Mouse (Mus musculus): Measurements from ENCODE around the gene Dxo. TPM values are rescaled to one million over a fixed set of nuclear protein-coding genes. Genes with fewer than 3 reads are reported as not detected.

The Dxo gene
- total and polyA plus RNA-seq, 2 experiments from 2014 or later: 48.9 to 53.8 TPM

- Histone ChIP-seq H3K36me3 (ENCODE audit: insufficient read depth, low read length) (peaks cover 37% of the 10 kb centered on the region), H3K4me1 (ENCODE audit: insufficient read depth, low read length) (peaks cover 13% of the 10 kb centered on the region; the same call in 1 of the 2 replicates), H3K9me3 (ENCODE audit: low read length) (no peaks in the 10 kb centered on the region), H3K27ac (no peak overlapping the region), H3K9ac (replicated peaks; ENCODE audit: low read length) (no peak overlapping the region), H3K27me3 (ENCODE audit: insufficient read depth, low read length) (no peaks in the 10 kb centered on the region), H3K4me3 (ENCODE audit: low read length) (no peak overlapping the region), H3K4me2 (ENCODE audit: low read depth, low read length) (no peak overlapping the region)
- 92% methylated on average over 7 of the region's 7 CpGs for WGBS
- ATAC-seq: no peak
- no peak for DNase-seq (ENCODE audit: low spot score)
- TF ChIP-seq CTCF (IDR thresholded peaks at IDR 0.05; ENCODE audit: low read depth): no peak
Measured at GRCm38 (mm10) chr17:34847615-34848014, 10.8 kb downstream of the Dxo start.

GRCm38 (mm10) chr17:34849722-34850516 is 13.1 kb downstream of the Dxo start, which contains the start of the genes Skiv2l and Nelfe:
Skiv2l (minus strand) TSS chr17:34850210.
Nelfe (plus strand) TSS chr17:34850391.
- Histone ChIP-seq H3K4me1 (ENCODE audit: insufficient read depth, low read length) (peaks cover 13% of the 10 kb centered on the region; the same call in 1 of the 2 replicates), H3K9ac (replicated peaks; ENCODE audit: low read length) (peak within 1 kb of the TSS; percentile 71), H3K27ac (peak within 1 kb of the TSS; percentile 56; the same call in 1 of the 2 replicates), H3K27me3 (ENCODE audit: insufficient read depth, low read length) (no peaks in the 10 kb centered on the region), H3K4me2 (ENCODE audit: low read depth, low read length) (peak within 1 kb of the TSS; percentile 88), H3K9me3 (ENCODE audit: low read length) (no peaks in the 10 kb centered on the region), H3K4me3 (ENCODE audit: low read length) (peak within 1 kb of the TSS; percentile 92), H3K36me3 (ENCODE audit: insufficient read depth, low read length) (peaks cover 45% of the 10 kb centered on the region)
- 1% methylated on average over 64 of the region's 65 CpGs for WGBS
- ATAC-seq (peak; percentile 98), DNase-seq (ENCODE audit: low spot score) (peak; percentile 99)
- no peak for TF ChIP-seq CTCF (IDR thresholded peaks at IDR 0.05; ENCODE audit: low read depth)

- ATAC-seq (no peak), DNase-seq (ENCODE audit: low spot score) (no peak)
- TF ChIP-seq CTCF (IDR thresholded peaks at IDR 0.05; ENCODE audit: low read depth): no peak
Measured at GRCm38 (mm10) chr17:34850517-34851125, 13.8 kb downstream of the Dxo start.

GRCm38 (mm10) chr17:34853511-34853910 is 16.7 kb downstream of the Dxo start:
- TF ChIP-seq CTCF (IDR thresholded peaks at IDR 0.05; ENCODE audit: low read depth): no peak
- no peak for DNase-seq (ENCODE audit: low spot score)
- Histone ChIP-seq H3K4me3 (ENCODE audit: low read length) (no peak overlapping the region), H3K9ac (replicated peaks; ENCODE audit: low read length) (no peak overlapping the region), H3K36me3 (ENCODE audit: insufficient read depth, low read length) (peaks cover 39% of the 10 kb centered on the region), H3K9me3 (ENCODE audit: low read length) (no peaks in the 10 kb centered on the region), H3K27me3 (ENCODE audit: insufficient read depth, low read length) (no peaks in the 10 kb centered on the region), H3K4me2 (ENCODE audit: low read depth, low read length) (no peak overlapping the region), H3K4me1 (ENCODE audit: insufficient read depth, low read length) (peaks cover 13% of the 10 kb centered on the region; the same call in 1 of the 2 replicates), H3K27ac (no peak overlapping the region)
- 83% methylated on average over 8 of the region's 8 CpGs for WGBS
- no peak for ATAC-seq

More at GRCm38 (mm10) chr17:34850517-34851125, 13.8 kb downstream of the Dxo start:
- 2% methylated on average over 25 of the region's 25 CpGs for WGBS
- Histone ChIP-seq H3K9ac (replicated peaks; ENCODE audit: low read length) (peak overlapping the region; percentile 71), H3K4me1 (ENCODE audit: insufficient read depth, low read length) (peaks cover 13% of the 10 kb centered on the region; the same call in 1 of the 2 replicates), H3K36me3 (ENCODE audit: insufficient read depth, low read length) (peaks cover 47% of the 10 kb centered on the region), H3K4me3 (ENCODE audit: low read length) (peak overlapping the region; percentile 92), H3K4me2 (ENCODE audit: low read depth, low read length) (peak overlapping the region; percentile 88), H3K9me3 (ENCODE audit: low read length) (no peaks in the 10 kb centered on the region), H3K27ac (peak overlapping the region; percentile 56; the same call in 1 of the 2 replicates), H3K27me3 (ENCODE audit: insufficient read depth, low read length) (no peaks in the 10 kb centered on the region)

GRCm38 (mm10) chr17:34854761-34855160 is 17.9 kb downstream of the Dxo start:
- 93% methylated on average over 3 of the region's 3 CpGs for WGBS

GRCm38 (mm10) chr17:34855825-34856224 is 19.0 kb downstream of the Dxo start:
- peak; percentile 80 for TF ChIP-seq CTCF (IDR thresholded peaks at IDR 0.05; ENCODE audit: low read depth)
- 44% methylated on average over 3 of the region's 3 CpGs for WGBS
- Histone ChIP-seq H3K27ac (no peak overlapping the region), H3K4me2 (ENCODE audit: low read depth, low read length) (no peak overlapping the region), H3K4me3 (ENCODE audit: low read length) (no peak overlapping the region), H3K36me3 (ENCODE audit: insufficient read depth, low read length) (peaks cover 39% of the 10 kb centered on the region), H3K9me3 (ENCODE audit: low read length) (no peaks in the 10 kb centered on the region), H3K9ac (replicated peaks; ENCODE audit: low read length) (no peak overlapping the region), H3K4me1 (ENCODE audit: insufficient read depth, low read length) (peaks cover 6% of the 10 kb centered on the region; the same call in 1 of the 2 replicates), H3K27me3 (ENCODE audit: insufficient read depth, low read length) (no peaks in the 10 kb centered on the region)
- ATAC-seq (0 out of 2 replicates have a peak, but pooled peaks have one; percentile 16), DNase-seq (ENCODE audit: low spot score) (peak; percentile 70)

More at GRCm38 (mm10) chr17:34854761-34855160, 17.9 kb downstream of the Dxo start:
- peaks cover 39% of the 10 kb centered on the region for H3K36me3 ChIP-seq (ENCODE audit: insufficient read depth, low read length)
- no peak for DNase-seq (ENCODE audit: low spot score)
- no peak overlapping the region for H3K27ac ChIP-seq
- no peaks in the 10 kb centered on the region for H3K9me3 ChIP-seq (ENCODE audit: low read length)
- ATAC-seq: no peak
- TF ChIP-seq CTCF (IDR thresholded peaks at IDR 0.05; ENCODE audit: low read depth): no peak
- no peaks in the 10 kb centered on the region for H3K27me3 ChIP-seq (ENCODE audit: insufficient read depth, low read length)
- no peak overlapping the region for H3K4me2 ChIP-seq (ENCODE audit: low read depth, low read length)
- H3K9ac ChIP-seq (replicated peaks; ENCODE audit: low read length): no peak overlapping the region
- H3K4me1 ChIP-seq (ENCODE audit: insufficient read depth, low read length): peaks cover 9% of the 10 kb centered on the region; the same call in 1 of the 2 replicates
- H3K4me3 ChIP-seq (ENCODE audit: low read length): no peak overlapping the region
